Mouse (Mus musculus): ENCODE measurements at regions not wholly inside any gene's neighbourhood (a gene's known extent, or its start where the extent isn't known, plus 50 kb on each side); places are given as distances from the start of the nearest gene placed in this dataset.
A peak's percentile ranks its signal among the peaks of the same experiment; 100 is the strongest.

DNA sequence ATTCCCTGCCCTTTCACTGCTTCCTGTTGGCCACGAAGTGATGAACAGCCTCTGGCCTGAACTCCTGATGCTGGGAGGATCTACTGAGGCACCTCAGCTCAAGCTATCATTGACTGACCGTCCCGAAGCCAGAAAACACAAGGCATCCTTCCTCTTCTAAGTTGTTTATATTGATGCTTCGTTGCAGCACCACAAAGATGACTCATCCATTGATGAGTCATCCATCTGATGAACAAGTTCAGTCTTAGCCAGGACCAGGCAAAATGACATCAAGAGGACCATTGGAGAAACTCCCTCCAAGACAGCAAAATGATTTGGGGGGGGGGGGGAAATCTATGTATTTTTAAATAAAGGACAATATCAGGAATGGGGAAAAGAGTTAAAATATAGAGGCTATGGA is 144.5 kb downstream of the Rab28 start:
- DNase-seq: no peak

DNA sequence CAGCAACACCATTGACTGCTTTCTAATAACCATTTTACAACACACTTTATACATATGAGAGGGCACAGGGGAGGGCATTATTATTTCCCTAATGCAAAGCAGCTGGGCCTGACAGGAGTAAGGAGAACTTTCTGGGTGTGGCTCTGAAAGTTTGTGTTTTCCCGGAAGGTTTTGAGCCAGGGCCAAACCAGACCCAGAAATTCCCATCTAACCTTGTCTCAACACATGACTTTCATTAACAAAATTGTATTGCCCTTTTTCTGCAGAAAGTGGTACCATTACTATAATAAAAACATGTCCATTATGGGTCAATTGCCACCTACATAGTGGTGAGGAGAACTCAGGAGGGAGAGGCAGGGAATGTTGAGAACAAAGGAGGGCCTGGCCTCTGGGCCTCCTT is 145.7 kb downstream of the Rab28 start:
- DNase-seq: no peak

DNA sequence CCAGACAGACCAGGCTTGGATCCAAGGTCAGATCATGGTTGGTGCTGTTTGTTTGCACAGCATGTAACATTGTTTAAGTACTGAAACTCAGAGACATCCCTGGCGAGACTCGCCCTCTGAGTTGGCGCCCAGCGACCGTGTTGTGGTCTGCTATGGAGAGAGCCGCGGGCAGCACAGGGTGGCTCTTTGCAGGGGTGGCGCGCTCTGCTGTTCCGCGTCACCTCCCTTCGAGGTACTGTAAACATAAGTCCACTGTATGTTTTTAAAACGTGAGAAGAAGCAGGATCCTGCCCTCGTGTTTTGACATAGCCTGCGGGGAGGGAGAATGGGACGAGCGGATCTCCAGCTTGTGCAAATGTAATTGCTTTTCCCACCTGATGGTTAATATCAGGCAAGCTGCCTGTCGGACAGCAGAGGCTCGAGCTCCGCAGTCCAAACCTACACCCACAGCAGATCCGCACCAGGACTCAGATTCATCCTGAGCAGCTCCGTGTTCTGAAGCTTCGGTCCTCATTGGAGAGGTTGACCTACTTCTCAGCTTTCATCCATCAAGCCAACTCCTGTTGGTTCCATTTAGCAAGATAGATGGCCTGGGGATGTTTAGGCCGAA is 151.2 kb downstream of the Rab28 start:
- DNase-seq: no peak

DNA sequence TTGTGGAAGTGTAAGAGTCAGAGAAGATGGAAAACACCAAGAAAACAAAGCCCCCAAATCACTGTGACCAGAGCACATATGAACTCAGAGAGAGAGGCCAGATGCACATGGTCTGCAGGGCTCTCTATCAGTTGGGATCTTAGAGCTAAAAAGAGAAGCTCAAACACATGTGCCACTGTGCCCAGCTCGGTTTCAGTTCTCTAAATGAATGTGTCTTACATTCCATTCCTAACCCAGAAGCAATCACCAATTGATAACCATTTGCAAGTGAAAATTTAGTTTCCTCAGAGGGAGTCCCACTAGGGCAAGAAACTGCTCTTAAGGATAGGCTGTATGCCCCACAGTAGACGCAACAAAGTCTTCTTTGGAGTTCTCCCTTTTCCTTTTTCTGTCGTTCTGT is 153.6 kb downstream of the Rab28 start:
- DNase-seq: no peak

DNA sequence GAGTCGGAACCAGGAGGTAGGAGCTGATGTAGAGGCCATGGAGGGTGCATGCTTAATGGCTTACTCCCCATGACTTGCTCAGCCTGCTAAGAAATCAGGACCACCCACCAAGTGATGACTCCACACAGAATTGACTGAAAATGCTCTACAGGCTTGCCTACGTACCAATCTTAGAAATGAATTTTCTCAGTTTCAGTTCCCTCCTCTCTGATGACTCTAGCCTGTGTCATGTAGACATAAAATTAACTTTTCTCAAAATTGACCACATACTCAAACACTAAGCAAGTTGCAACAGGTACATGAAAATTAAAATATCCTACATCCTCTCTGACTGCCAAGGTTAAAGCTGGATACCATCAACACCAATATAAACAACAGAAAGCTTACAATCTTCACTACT is 157.9 kb downstream of the Rab28 start:
- no peak for DNase-seq

DNA sequence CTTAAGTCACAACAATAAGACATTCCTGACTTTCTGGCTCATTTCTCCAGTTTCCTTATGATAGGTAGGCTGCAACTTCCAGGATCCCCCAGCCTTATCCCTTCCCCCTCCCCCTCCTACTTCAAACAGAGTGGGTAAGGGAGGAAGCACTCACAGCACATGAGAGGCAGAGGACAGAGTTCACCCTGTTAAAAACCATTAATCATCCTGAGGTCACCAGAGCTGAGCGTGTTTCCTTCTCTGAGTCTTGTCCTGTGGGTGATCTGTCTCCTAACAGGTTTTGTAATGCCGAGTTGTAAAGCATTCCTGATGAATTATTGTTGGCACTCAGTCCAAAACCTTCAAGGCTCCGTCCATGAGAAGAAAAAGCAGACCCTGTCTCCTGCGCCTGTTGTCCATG is 161.0 kb downstream of the Rab28 start:
- no peak for DNase-seq

DNA sequence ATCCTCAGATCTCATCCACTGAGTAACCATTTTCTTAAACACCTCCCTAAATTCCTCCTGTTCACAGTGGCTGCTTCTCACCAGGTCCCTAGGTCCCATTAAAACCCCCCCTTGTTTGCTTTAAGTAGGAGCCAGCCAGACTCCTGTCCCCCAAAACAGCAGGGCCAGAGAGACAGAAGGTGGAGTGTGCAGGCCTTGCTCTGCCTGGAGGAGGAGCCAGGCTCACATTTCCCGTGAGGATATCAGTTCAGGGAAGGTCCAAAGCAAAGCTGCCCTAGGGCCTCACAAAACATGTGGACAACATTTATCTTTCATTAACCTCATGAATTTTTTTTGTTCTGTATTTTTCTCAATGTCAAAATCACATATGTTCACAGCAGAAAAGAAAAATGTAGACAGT is 167.2 kb downstream of the Rab28 start:
- no peak for DNase-seq

DNA sequence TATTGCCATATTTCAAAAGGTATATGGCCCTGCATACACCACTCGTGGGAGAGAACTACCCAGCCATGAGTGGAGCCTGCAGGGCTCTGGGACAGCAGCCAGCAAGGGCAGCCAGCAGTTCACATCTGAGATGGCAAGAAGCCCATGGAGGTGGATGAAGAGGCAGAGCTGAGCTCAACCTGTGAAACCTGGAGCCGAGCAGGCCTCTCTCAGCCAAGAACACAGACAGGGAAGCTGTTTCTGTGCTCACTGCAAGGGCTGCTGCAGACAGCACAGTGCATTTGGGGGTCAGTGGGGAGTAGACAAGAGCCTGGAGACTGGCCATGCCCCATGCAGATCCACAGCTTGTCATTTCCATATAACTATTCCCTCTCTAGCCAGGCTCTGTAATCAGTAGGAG is 173.4 kb downstream of the Rab28 start:
- peak in 1 of 2 experiments; percentile 1 for DNase-seq

Measured in heart, adult 18-20 months (tissue).